Mouse (Mus musculus) heart, postnatal 0 days (tissue): ENCODE data around the gene Ifna5. TPM values are rescaled to one million over a fixed set of nuclear protein-coding genes. Genes with fewer than 3 reads are reported as not detected.

ENCODE experiments used
- ATAC-seq: fragments of 200-750 bp; cut with Nextera tagmentation; 2 replicates; pipeline ENCODE4 v1.8.0; 2017; ENCODE audit warnings: low read depth, moderate number of reproducible peaks, moderate library complexity; ENCODE audit not compliant: insufficient read depth
- DNase-seq: peaks from one replicate; pipeline ENCODE4 v3.0.0-alpha.2; 2016; ENCODE audit warnings: low spot score
- H3K27ac ChIP-seq: fragments of 300-500 bp; sonication (generic); 2 replicates; pipeline ENCODE4 v1.5.1; 2014; ENCODE audit warnings: low read depth, mild to moderate bottlenecking
- H3K27me3 ChIP-seq: fragments of 300-500 bp; sonication (generic); 2 replicates; pipeline ENCODE4 v1.6.1; 2014; ENCODE audit warnings: low read length, mixed read lengths; ENCODE audit not compliant: control insufficient read depth, insufficient read depth
- H3K36me3 ChIP-seq: fragments of 300-500 bp; sonication (generic); replicated peaks from 2 replicates; pipeline ENCODE4 v1.6.1; 2014; ENCODE audit warnings: low read length, mixed read lengths; ENCODE audit not compliant: control insufficient read depth, insufficient read depth
- H3K4me1 ChIP-seq: fragments of 300-500 bp; sonication (generic); 2 replicates; pipeline ENCODE4 v1.6.1; 2014; ENCODE audit warnings: antibody characterized with exemption; ENCODE audit not compliant: control insufficient read depth, insufficient read depth
- H3K4me2 ChIP-seq: fragments of 300-500 bp; sonication (generic); 2 replicates; pipeline ENCODE4 v1.6.1; 2014; ENCODE audit warnings: low read depth, mild to moderate bottlenecking, low read length, moderate library complexity
- H3K4me3 ChIP-seq: fragments of 300-500 bp; sonication (generic); 2 replicates; pipeline ENCODE4 v1.5.1; 2014; ENCODE audit warnings: low read depth, low read length
- H3K9ac ChIP-seq: fragments of 300-500 bp; sonication (generic); replicated peaks from 2 replicates; pipeline ENCODE4 v1.6.1; 2014; ENCODE audit warnings: low read depth, low read length, mixed read lengths
- H3K9me3 ChIP-seq: fragments of 300-500 bp; sonication (generic); replicated peaks from 2 replicates; pipeline ENCODE4 v1.6.1; 2016; ENCODE audit warnings: low read length; ENCODE audit not compliant: control insufficient read depth
- CTCF ChIP-seq: IDR thresholded peaks from 2 replicates; pipeline ENCODE4 v1.5.1; 2016; ENCODE audit warnings: antibody characterized with exemption, control low read depth, low read depth
- EP300 ChIP-seq: IDR thresholded peaks from 2 replicates; pipeline ENCODE4 v1.6.1; 2016; ENCODE audit warnings: antibody characterized with exemption, low read depth
- WGBS: fragments of 180-500 bp; shearing (Covaris S2); extraction: QIAGEN DNeasy Blood & Tissue Kit; methylation state at CpG from one replicate; pipeline ENCODE4 v1.1.7; 2014; 5-methylcytosine and 5-hydroxymethylcytosine counted together
- polyA plus RNA-seq: library from polyadenylated mRNA; unstranded; fragments of >200 nt; fragmentation: Nextera tagmentation; extraction: Ambion mirVana; gene quantifications from 2 replicates; pipeline ENCODE4 v1.2.1, GENCODE M21; 2015
- total RNA-seq: library from RNA; depleted of rRNA; stranded (reverse); fragments of >200 nt; gene quantifications from 2 replicates; pipeline ENCODE4 v1.2.3, GENCODE M21; 2014; ENCODE audit warnings: low replicate concordance

Gene Ifna5
- total and polyA plus RNA-seq, 2 experiments from 2014 or later: not detected

DNA sequence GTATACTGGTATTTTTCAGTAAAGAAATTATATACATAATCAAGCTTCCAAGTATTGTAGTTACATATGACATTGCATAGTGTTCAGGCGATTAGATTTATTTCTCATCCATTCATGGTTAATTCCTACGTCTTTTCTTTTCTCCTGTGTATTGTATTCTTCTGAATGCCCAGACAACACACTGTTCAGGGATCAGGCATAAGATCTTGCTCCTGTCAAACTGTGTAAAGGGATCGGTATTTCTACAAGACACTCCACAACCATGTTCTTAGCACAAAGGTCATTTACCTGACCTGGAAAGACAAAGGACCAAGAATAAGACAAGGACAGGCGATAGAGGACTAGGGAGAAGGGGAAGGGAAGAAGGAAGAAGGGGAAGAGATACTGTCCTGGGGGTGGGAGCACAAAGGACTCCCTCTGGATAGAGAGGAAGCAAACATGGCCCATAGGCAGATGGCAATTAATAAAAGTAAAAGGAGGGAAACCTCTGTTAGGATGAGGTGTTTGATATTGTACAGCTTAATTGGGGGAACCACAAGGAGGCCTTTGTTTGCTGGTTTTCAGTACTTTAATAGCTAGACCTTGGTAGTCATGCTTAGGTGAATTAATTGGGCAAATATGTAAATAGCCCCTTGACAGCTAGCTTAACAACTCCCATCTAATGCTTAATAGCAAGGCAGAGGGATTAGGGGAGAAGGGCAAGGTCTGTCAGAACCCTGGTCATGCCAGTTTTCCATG, 15.9 kb downstream of the Ifna5 start:
- WGBS: 61% methylated on average over 4 of the region's 4 CpGs

DNA sequence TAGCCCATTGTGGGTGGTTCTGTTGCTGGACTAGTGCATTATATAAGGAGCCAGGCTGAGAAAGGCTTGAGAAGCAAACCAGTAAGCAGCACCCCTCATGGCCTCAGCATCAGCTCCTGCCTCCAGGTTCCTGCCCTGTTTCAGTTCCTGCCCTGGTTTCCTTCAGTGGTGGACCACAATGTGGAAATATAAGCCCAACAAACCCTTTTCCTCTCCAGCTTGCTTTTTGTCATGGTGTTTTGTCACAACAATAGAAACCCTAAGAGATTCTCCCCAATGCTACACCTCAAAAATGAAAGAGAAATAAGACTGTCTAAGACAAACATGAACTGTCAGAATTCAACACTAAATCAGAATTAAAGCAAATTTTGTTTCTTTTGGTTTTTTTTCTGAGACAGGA, 23.9 kb downstream of the Ifna5 start:
- Histone ChIP-seq H3K4me3 (no peak overlapping the region), H3K4me2 (no peak overlapping the region), H3K9ac (no peak overlapping the region), H3K27ac (no peak overlapping the region), H3K36me3 (no peaks in the 10 kb centered on the region), H3K9me3 (no peaks in the 10 kb centered on the region), H3K4me1 (no peaks in the 10 kb centered on the region), H3K27me3 (peaks cover 4% of the 10 kb centered on the region; the same call in 1 of the 2 replicates)
- DNase-seq (no peak), ATAC-seq (no peak)
- no peak for TF ChIP-seq CTCF
- TF ChIP-seq EP300: no peak

More for the DNA sequence above, 15.9 kb downstream of the Ifna5 start:
- TF ChIP-seq EP300: no peak
- TF ChIP-seq CTCF: no peak
- H3K4me3 ChIP-seq: no peak overlapping the region
- H3K36me3 ChIP-seq: no peaks in the 10 kb centered on the region
- DNase-seq (no peak), ATAC-seq (no peak)
- no peaks in the 10 kb centered on the region for H3K27me3 ChIP-seq
- no peaks in the 10 kb centered on the region for H3K4me1 ChIP-seq
- no peaks in the 10 kb centered on the region for H3K9me3 ChIP-seq
- no peak overlapping the region for H3K27ac ChIP-seq
- no peak overlapping the region for H3K9ac ChIP-seq
- no peak overlapping the region for H3K4me2 ChIP-seq

DNA sequence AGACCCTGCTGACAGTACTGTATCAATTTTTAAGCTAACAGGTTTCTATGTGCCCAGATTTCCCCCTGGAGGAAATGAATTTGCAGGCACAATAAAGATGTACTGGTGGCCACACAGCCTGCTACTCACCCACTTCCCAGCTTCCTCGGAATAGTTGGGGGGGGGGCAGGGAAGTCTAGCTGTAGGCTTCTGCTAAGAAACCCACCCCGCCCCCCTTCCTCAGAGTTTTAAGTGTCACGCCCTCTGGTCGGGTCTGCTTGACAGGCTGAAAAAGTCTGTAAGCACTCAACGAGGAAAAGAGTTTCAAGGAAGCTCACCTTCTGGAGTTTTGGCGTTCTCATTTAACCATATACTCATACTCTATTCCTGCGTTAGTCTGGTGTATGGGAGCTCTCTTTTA, 28.0 kb downstream of the Ifna5 start:
- ATAC-seq (no peak), DNase-seq (no peak)
- Histone ChIP-seq H3K9me3 (no peaks in the 10 kb centered on the region), H3K4me3 (no peak overlapping the region), H3K9ac (no peak overlapping the region), H3K36me3 (no peaks in the 10 kb centered on the region), H3K4me2 (no peak overlapping the region), H3K27me3 (peaks cover 10% of the 10 kb centered on the region; the same call in 1 of the 2 replicates), H3K27ac (no peak overlapping the region), H3K4me1 (no peaks in the 10 kb centered on the region)
- 11% methylated on average over 7 of the region's 7 CpGs for WGBS
- TF ChIP-seq CTCF: no peak
- no peak for TF ChIP-seq EP300

DNA sequence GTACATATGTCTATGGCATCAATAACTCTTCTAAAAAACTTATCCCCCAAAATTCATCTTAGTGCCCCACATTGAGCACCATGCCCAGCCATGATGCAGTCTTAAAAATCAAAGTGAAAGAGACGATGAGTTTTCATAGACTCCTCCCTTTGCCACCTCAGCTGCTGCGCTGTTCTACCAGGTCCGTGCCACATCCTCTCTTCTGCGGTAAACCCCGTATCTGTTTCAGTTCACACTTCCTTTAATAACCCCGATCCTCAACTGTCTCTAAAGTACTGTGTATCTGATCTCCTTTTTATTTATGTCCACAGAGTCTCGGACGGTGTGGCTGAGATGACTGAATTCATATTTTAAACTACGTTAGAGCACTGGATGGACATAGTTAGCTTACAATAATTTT, 29.3 kb downstream of the Ifna5 start:
- Histone ChIP-seq H3K9ac (no peak overlapping the region), H3K9me3 (no peaks in the 10 kb centered on the region), H3K27me3 (peaks cover 10% of the 10 kb centered on the region; the same call in 1 of the 2 replicates), H3K4me2 (peak overlapping the region; percentile 28; the same call in 1 of the 2 replicates), H3K36me3 (no peaks in the 10 kb centered on the region), H3K4me3 (no peak overlapping the region), H3K4me1 (no peaks in the 10 kb centered on the region), H3K27ac (no peak overlapping the region)
- no peak for TF ChIP-seq CTCF
- TF ChIP-seq EP300: no peak
- WGBS: 46% methylated on average over 9 of the region's 9 CpGs
- DNase-seq: no peak
- ATAC-seq: no peak

DNA sequence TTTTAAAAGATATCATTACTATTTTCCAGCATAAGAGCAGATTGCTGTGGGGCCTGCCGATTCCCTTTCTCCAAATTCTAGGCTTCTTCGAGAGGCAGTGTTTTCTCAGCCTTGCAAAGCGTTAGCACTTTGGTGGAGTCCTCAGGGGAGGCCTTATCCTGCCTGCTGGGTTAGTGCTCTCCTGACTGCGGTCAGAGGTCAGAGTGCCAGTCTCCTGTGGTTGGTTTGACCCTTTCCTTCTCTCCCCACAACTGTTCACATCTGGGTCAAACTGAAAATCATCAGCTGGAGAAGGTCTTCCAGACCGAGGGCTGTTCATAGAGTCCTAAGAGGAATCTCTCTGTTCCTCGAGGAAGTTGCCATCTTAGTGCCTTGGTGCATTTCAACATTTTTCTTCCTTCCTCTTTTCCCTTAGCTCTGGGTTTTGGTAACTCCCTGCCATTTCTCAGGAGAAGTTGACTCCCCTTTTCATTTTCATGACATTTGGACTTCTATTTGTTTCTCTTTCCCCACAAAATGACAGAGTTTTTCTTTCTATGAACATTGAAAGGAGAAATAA, 29.8 kb downstream of the Ifna5 start:
- H3K4me3 ChIP-seq: no peak overlapping the region
- H3K36me3 ChIP-seq: no peaks in the 10 kb centered on the region
- H3K27ac ChIP-seq: no peak overlapping the region
- H3K9me3 ChIP-seq: no peaks in the 10 kb centered on the region
- H3K4me2 ChIP-seq: no peak overlapping the region
- TF ChIP-seq EP300: no peak
- ATAC-seq: no peak
- no peak for DNase-seq
- no peaks in the 10 kb centered on the region for H3K4me1 ChIP-seq
- WGBS: 46% methylated on average over 6 of the region's 6 CpGs
- H3K27me3 ChIP-seq: peaks cover 10% of the 10 kb centered on the region; the same call in 1 of the 2 replicates
- no peak overlapping the region for H3K9ac ChIP-seq
